Mouse (Mus musculus) skeletal muscle tissue, adult 2 months (tissue): ENCODE measurements at regions not wholly inside any gene's neighbourhood (a gene's known extent, or its start where the extent isn't known, plus 50 kb on each side); places are given as distances from the start of the nearest gene placed in this dataset.

Experiments
- DNase-seq: peaks from one replicate; pipeline ENCODE4 v3.0.0-alpha.2; 2012; ENCODE audit warnings: low read depth, low spot score

- DNase-seq, result peak; percentile 21
Observed at GRCm38 (mm10) chr3:137563541-137564080, 57.8 kb upstream of the Ddit4l start.

- DNase-seq, result peak; percentile 90
Observed at GRCm38 (mm10) chr3:137564282-137564681, 57.1 kb upstream of the Ddit4l start.

DNA sequence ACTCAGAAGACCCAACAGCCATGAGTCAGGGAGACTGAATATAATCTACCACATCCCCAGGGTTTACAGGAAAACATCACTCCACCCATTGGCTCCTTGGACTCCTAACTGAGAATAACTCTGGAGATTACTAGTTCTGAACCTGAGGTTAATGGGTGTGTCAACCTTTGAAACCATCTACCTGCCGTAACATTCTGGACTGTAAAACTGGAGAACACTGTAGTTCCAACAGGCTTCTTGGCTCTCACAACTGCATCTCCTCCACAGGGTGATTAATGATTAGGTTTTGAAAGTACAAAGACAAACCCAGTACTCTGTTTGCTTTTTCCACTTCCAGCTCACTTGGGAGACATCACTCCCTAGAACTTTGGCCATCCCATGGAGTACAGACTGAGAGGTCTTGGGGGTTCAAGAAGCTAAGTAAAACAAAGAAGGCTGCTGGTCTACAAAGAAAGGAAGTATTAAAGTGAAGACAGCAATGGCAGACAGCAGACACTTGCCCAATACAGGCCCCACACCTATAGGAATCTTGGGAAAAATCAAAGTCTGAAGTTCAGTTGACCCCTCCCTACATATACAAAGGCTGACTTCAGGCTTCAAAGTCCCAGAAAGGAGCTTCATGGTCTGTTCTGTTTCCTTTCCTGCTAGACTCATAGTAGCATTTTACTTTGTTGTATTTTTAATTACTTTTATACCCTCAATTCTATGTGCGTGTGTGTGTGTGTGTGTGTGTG, 52.7 kb upstream of the Ddit4l start:
- no peak for DNase-seq
